Mouse (Mus musculus): ENCODE data around the gene Metrnl. TPM values are rescaled to one million over a fixed set of nuclear protein-coding genes. Genes with fewer than 3 reads are reported as not detected.

Gene Metrnl
- total and polyA plus RNA-seq, 3 experiments, result 0.33 to 1.1 (median 1.1) TPM

- Histone ChIP-seq H3K79me2 (replicated peaks; ENCODE audit: control insufficient read depth, extremely low read depth, insufficient read depth, poor library complexity, severe bottlenecking) (no peaks in the 10 kb centered on the region), H3K27me3 (replicated peaks) (no peaks in the 10 kb centered on the region), H3K4me1 (ENCODE audit: control insufficient read depth in 1 of 2, insufficient read depth in 2 of 2) (peaks cover 9 to 11% of the 10 kb centered on the region in 2 experiments), H3K9ac (ENCODE audit: insufficient read depth, low read depth) (no peak overlapping the region), H3K4me3 (replicated peaks in 1 of 3; ENCODE audit: low read depth in 2 of 3, low read length in 2 of 3, poor library complexity in 1 of 3) (no peak overlapping the region), H3K27ac (ENCODE audit: insufficient read depth, low read depth) (no peak overlapping the region), H3K4me2 (ENCODE audit: insufficient read depth, low read depth, poor library complexity, severe bottlenecking) (no peak overlapping the region), H3K36me3 (replicated peaks in 1 of 2; ENCODE audit: control insufficient read depth in 1 of 2, insufficient read depth in 1 of 2, low read length in 1 of 2) (no peaks in the 10 kb centered on the region), H3K9me3 (replicated peaks; ENCODE audit: low read length) (no peaks in the 10 kb centered on the region)
- no peak for DNase-seq (ENCODE audit: extremely low read depth)
- dilution Hi-C loops (cut with MboI; ENCODE audit: extremely low pct_ligation_motif_present, extremely low pct_unique_long_range_greater_than_20kb, low sequenced_read_pairs) (no loop called here), in situ Hi-C loops (cut with MboI; ENCODE audit: low pct_ligation_motif_present, low pct_unique_long_range_greater_than_20kb, low sequenced_read_pairs) (no loop called here)
- no peak for TF ChIP-seq ELF1 (IDR thresholded peaks at IDR 0.05; ENCODE audit: low read depth, low read length)
- no peak for TF ChIP-seq GABPA (IDR thresholded peaks at IDR 0.05; ENCODE audit: insufficient replicate concordance, low read depth, low read length)
- TF ChIP-seq EP300 (IDR thresholded peaks at IDR 0.05; ENCODE audit: low read length), result no peak
- TF ChIP-seq NELFE (IDR thresholded peaks at IDR 0.05; ENCODE audit: low read depth, low read length), result no peak
These were observed 45.7 kb downstream of the Metrnl start for GRCm38 (mm10) chr11:121746941-121747494.

- Histone ChIP-seq H3K27ac (ENCODE audit: insufficient read depth, low read depth) (no peak overlapping the region), H3K9me3 (replicated peaks; ENCODE audit: low read length) (no peaks in the 10 kb centered on the region), H3K4me2 (ENCODE audit: insufficient read depth, low read depth, poor library complexity, severe bottlenecking) (peak overlapping the region; percentile 3; the same call in 1 of the 2 replicates), H3K4me3 (replicated peaks in 1 of 3; ENCODE audit: low read depth in 2 of 3, low read length in 2 of 3, poor library complexity in 1 of 3) (no peak overlapping the region), H3K4me1 (ENCODE audit: control insufficient read depth in 1 of 2, insufficient read depth in 2 of 2) (peaks cover 11 to 15% of the 10 kb centered on the region in 2 experiments), H3K9ac (ENCODE audit: insufficient read depth, low read depth) (no peak overlapping the region), H3K79me2 (replicated peaks; ENCODE audit: control insufficient read depth, extremely low read depth, insufficient read depth, poor library complexity, severe bottlenecking) (no peaks in the 10 kb centered on the region), H3K27me3 (replicated peaks) (no peaks in the 10 kb centered on the region), H3K36me3 (replicated peaks in 1 of 2; ENCODE audit: control insufficient read depth in 1 of 2, insufficient read depth in 1 of 2, low read length in 1 of 2) (no peaks in the 10 kb centered on the region)
- dilution Hi-C loops (cut with MboI; ENCODE audit: extremely low pct_ligation_motif_present, extremely low pct_unique_long_range_greater_than_20kb, low sequenced_read_pairs), result no loop called here
- DNase-seq (ENCODE audit: extremely low read depth), result no peak
- in situ Hi-C loops (cut with MboI; ENCODE audit: low pct_ligation_motif_present, low pct_unique_long_range_greater_than_20kb, low sequenced_read_pairs), result no loop called here
- TF ChIP-seq MXI1 (IDR thresholded peaks at IDR 0.05; ENCODE audit: low read depth, low read length), result no peak
- TF ChIP-seq ZNF384 (IDR thresholded peaks at IDR 0.05; ENCODE audit: low read depth, low read length), result no peak
- no peak for TF ChIP-seq JUN (IDR thresholded peaks at IDR 0.05; ENCODE audit: insufficient read depth, low read depth, low read length)
- TF ChIP-seq SIN3A (IDR thresholded peaks at IDR 0.05; ENCODE audit: low read length), result no peak
- no peak for TF ChIP-seq ELF1 (IDR thresholded peaks at IDR 0.05; ENCODE audit: low read depth, low read length)
- TF ChIP-seq CTCF (conservative IDR thresholded peaks at IDR 0.05 in 1 of 2, IDR thresholded peaks at IDR 0.05 in 1 of 2; ENCODE audit: low read depth in 2 of 2, low read length in 2 of 2), result no peak
- TF ChIP-seq MAFK (IDR thresholded peaks at IDR 0.05; ENCODE audit: insufficient replicate concordance, low read length), result no peak
- no peak for TF ChIP-seq RAD21 (IDR thresholded peaks at IDR 0.05; ENCODE audit: low read depth, low read length)
- TF ChIP-seq PAX5 (IDR thresholded peaks at IDR 0.05; ENCODE audit: low read length), result no peak
These were observed 46.8 kb downstream of the Metrnl start for GRCm38 (mm10) chr11:121748003-121748684.

Other genes with a start within 250 kb of the Metrnl start
- gene Tbcd, start 249.6 kb upstream of the Metrnl start, total RNA-seq (2012; rRNA removed), result 85.6 and 86.7 TPM in 2 replicates
- gene Tbcd, start 249.6 kb upstream of the Metrnl start, total RNA-seq (2014; rRNA removed), result 57.7 and 62.1 TPM in 2 replicates
- 70.4 and 73.3 TPM in 2 replicates for gene Tbcd, start 249.6 kb upstream of the Metrnl start, polyA plus RNA-seq (2012; ENCODE audit: insufficient read length, low read depth)
- gene Zfp750, start 182.2 kb upstream of the Metrnl start, total RNA-seq (2012; rRNA removed), result 0.34 and 0.38 TPM in 2 replicates
- 0.11 and 0.14 TPM in 2 replicates for gene Zfp750, start 182.2 kb upstream of the Metrnl start, total RNA-seq (2014; rRNA removed)
- gene Zfp750, start 182.2 kb upstream of the Metrnl start, polyA plus RNA-seq (2012; ENCODE audit: insufficient read length, low read depth), result 0.33 and 0.54 TPM in 2 replicates
- 10.1 and 10.3 TPM in 2 replicates for gene B3gntl1, start 28.4 kb upstream of the Metrnl start, total RNA-seq (2012; rRNA removed)
- gene B3gntl1, start 28.4 kb upstream of the Metrnl start, total RNA-seq (2014; rRNA removed), result 7.3 TPM in 2 replicates
- 8.7 and 8.9 TPM in 2 replicates for gene B3gntl1, start 28.4 kb upstream of the Metrnl start, polyA plus RNA-seq (2012; ENCODE audit: insufficient read length, low read depth)
- not detected in 2 replicates for gene Ptchd3, start 128.7 kb downstream of the Metrnl start, total RNA-seq (2012; rRNA removed)
- gene Ptchd3, start 128.7 kb downstream of the Metrnl start, total RNA-seq (2014; rRNA removed), result not detected in 2 replicates
- not detected in 2 replicates for gene Ptchd3, start 128.7 kb downstream of the Metrnl start, polyA plus RNA-seq (2012; ENCODE audit: insufficient read length, low read depth)